Mouse (Mus musculus) heart, postnatal 0 days (tissue): ENCODE results near the gene Dnajb6. TPM values are rescaled to one million over a fixed set of nuclear protein-coding genes. Genes with fewer than 3 reads are reported as not detected.

Source experiments
- ATAC-seq: fragments of 200-750 bp; cut with Nextera tagmentation; 2 replicates; pipeline ENCODE4 v1.8.0; 2017; ENCODE audit warnings: low read depth, moderate number of reproducible peaks, moderate library complexity; ENCODE audit not compliant: insufficient read depth
- DNase-seq: peaks from one replicate; pipeline ENCODE4 v3.0.0-alpha.2; 2016; ENCODE audit warnings: low spot score
- H3K27ac ChIP-seq: fragments of 300-500 bp; sonication (generic); 2 replicates; pipeline ENCODE4 v1.5.1; 2014; ENCODE audit warnings: low read depth, mild to moderate bottlenecking
- H3K27me3 ChIP-seq: fragments of 300-500 bp; sonication (generic); 2 replicates; pipeline ENCODE4 v1.6.1; 2014; ENCODE audit warnings: low read length, mixed read lengths; ENCODE audit not compliant: control insufficient read depth, insufficient read depth
- H3K36me3 ChIP-seq: fragments of 300-500 bp; sonication (generic); replicated peaks from 2 replicates; pipeline ENCODE4 v1.6.1; 2014; ENCODE audit warnings: low read length, mixed read lengths; ENCODE audit not compliant: control insufficient read depth, insufficient read depth
- H3K4me1 ChIP-seq: fragments of 300-500 bp; sonication (generic); 2 replicates; pipeline ENCODE4 v1.6.1; 2014; ENCODE audit warnings: antibody characterized with exemption; ENCODE audit not compliant: control insufficient read depth, insufficient read depth
- H3K4me2 ChIP-seq: fragments of 300-500 bp; sonication (generic); 2 replicates; pipeline ENCODE4 v1.6.1; 2014; ENCODE audit warnings: low read depth, mild to moderate bottlenecking, low read length, moderate library complexity
- H3K4me3 ChIP-seq: fragments of 300-500 bp; sonication (generic); 2 replicates; pipeline ENCODE4 v1.5.1; 2014; ENCODE audit warnings: low read depth, low read length
- H3K9ac ChIP-seq: fragments of 300-500 bp; sonication (generic); replicated peaks from 2 replicates; pipeline ENCODE4 v1.6.1; 2014; ENCODE audit warnings: low read depth, low read length, mixed read lengths
- H3K9me3 ChIP-seq: fragments of 300-500 bp; sonication (generic); replicated peaks from 2 replicates; pipeline ENCODE4 v1.6.1; 2016; ENCODE audit warnings: low read length; ENCODE audit not compliant: control insufficient read depth
- CTCF ChIP-seq: IDR thresholded peaks from 2 replicates; pipeline ENCODE4 v1.5.1; 2016; ENCODE audit warnings: antibody characterized with exemption, control low read depth, low read depth
- EP300 ChIP-seq: IDR thresholded peaks from 2 replicates; pipeline ENCODE4 v1.6.1; 2016; ENCODE audit warnings: antibody characterized with exemption, low read depth
- WGBS: fragments of 180-500 bp; shearing (Covaris S2); extraction: QIAGEN DNeasy Blood & Tissue Kit; methylation state at CpG from one replicate; pipeline ENCODE4 v1.1.7; 2014; 5-methylcytosine and 5-hydroxymethylcytosine counted together
- polyA plus RNA-seq: library from polyadenylated mRNA; unstranded; fragments of >200 nt; fragmentation: Nextera tagmentation; extraction: Ambion mirVana; gene quantifications from 2 replicates; pipeline ENCODE4 v1.2.1, GENCODE M21; 2015
- total RNA-seq: library from RNA; depleted of rRNA; stranded (reverse); fragments of >200 nt; gene quantifications from 2 replicates; pipeline ENCODE4 v1.2.3, GENCODE M21; 2014; ENCODE audit warnings: low replicate concordance

Gene Dnajb6
- total and polyA plus RNA-seq, 2 experiments from 2014 or later = 37.2 to 88.6 TPM

- 85% methylated on average over 1 of the region's 1 CpGs for WGBS
- Histone ChIP-seq H3K4me1 (no peaks in the 10 kb centered on the region), H3K27ac (no peak overlapping the region), H3K36me3 (no peaks in the 10 kb centered on the region), H3K9me3 (no peaks in the 10 kb centered on the region), H3K27me3 (no peaks in the 10 kb centered on the region), H3K9ac (no peak overlapping the region), H3K4me2 (no peak overlapping the region), H3K4me3 (no peak overlapping the region)
- ATAC-seq (no peak), DNase-seq (no peak)
- TF ChIP-seq EP300 (no peak), CTCF (no peak)
Measured at GRCm38 (mm10) chr5:29853035-29853434, 117.5 kb downstream of the Dnajb6 start.

DNA sequence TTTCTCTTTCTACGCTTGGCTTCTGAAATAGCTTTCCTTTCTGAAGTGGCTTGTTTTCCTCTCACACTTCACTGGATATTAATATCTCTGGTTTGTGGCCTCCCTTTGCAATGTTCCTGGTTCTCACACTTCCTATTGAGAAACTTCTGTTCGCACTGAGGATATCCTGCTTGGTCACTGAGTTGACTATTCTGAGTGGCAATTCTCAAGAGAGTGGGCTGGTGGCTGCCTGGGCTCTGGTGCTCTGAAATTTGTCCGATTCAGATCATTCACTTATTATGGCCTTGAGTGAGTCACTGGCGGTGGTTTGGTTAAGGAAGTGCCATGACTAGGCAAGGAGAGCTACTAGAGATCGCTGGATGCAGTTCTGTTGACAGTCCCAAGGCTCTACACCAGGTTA, 118.9 kb downstream of the Dnajb6 start:
- 60% methylated on average over 5 of the region's 5 CpGs for WGBS
- Histone ChIP-seq H3K27ac (peak overlapping the region; percentile 40; the same call in 1 of the 2 replicates), H3K27me3 (no peaks in the 10 kb centered on the region), H3K9me3 (no peaks in the 10 kb centered on the region), H3K9ac (no peak overlapping the region), H3K4me1 (no peaks in the 10 kb centered on the region), H3K4me2 (no peak overlapping the region), H3K36me3 (no peaks in the 10 kb centered on the region), H3K4me3 (no peak overlapping the region)
- ATAC-seq = no peak
- DNase-seq = peak; percentile 11
- TF ChIP-seq CTCF (no peak), EP300 (no peak)

- H3K4me3 ChIP-seq = no peak overlapping the region
- no peaks in the 10 kb centered on the region for H3K4me1 ChIP-seq
- no peak for TF ChIP-seq CTCF
- TF ChIP-seq EP300 = no peak
- WGBS = 60% methylated on average over 1 of the region's 1 CpGs
- no peak overlapping the region for H3K9ac ChIP-seq
- ATAC-seq (no peak), DNase-seq (no peak)
- no peaks in the 10 kb centered on the region for H3K36me3 ChIP-seq
- H3K27ac ChIP-seq = peak overlapping the region; percentile 40; the same call in 1 of the 2 replicates
- no peak overlapping the region for H3K4me2 ChIP-seq
- no peaks in the 10 kb centered on the region for H3K9me3 ChIP-seq
- H3K27me3 ChIP-seq = no peaks in the 10 kb centered on the region
Measured at GRCm38 (mm10) chr5:29854971-29855370, 119.5 kb downstream of the Dnajb6 start.

DNA sequence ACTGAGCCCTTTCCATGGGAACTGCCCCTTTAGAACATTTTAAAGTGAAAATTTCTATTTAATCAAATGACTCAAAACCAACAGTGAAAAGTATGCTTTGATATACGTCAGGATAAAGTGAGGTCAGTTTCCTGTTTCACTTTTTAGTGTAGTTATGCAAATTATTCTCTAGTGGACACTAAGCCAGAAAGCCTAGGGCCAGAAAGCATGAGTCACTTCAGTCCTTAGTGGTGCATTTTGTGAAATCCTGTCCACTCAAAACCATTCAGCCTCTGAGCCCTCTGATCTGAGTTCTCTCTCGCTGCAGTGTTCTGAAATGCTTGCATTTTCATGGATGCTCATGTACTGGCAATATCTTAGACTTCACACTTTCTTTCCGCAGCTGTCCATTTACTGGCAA, 126.0 kb downstream of the Dnajb6 start:
- H3K36me3 ChIP-seq = no peaks in the 10 kb centered on the region
- ATAC-seq (no peak; the same call in 1 of the 2 replicates), DNase-seq (peak; percentile 40)
- no peak overlapping the region for H3K4me3 ChIP-seq
- WGBS = 60% methylated on average over 3 of the region's 3 CpGs
- no peak overlapping the region for H3K27ac ChIP-seq
- H3K4me1 ChIP-seq = peaks cover 13% of the 10 kb centered on the region; the same call in 1 of the 2 replicates
- no peaks in the 10 kb centered on the region for H3K9me3 ChIP-seq
- no peak overlapping the region for H3K9ac ChIP-seq
- TF ChIP-seq EP300 (no peak), CTCF (no peak)
- H3K27me3 ChIP-seq = no peaks in the 10 kb centered on the region
- no peak overlapping the region for H3K4me2 ChIP-seq

- H3K4me3 ChIP-seq = no peak overlapping the region
- H3K4me2 ChIP-seq = no peak overlapping the region
- no peak for ATAC-seq
- TF ChIP-seq CTCF (no peak), EP300 (no peak)
- H3K36me3 ChIP-seq = no peaks in the 10 kb centered on the region
- no peak overlapping the region for H3K27ac ChIP-seq
- H3K4me1 ChIP-seq = peaks cover 13% of the 10 kb centered on the region; the same call in 1 of the 2 replicates
- no peak overlapping the region for H3K9ac ChIP-seq
- H3K27me3 ChIP-seq = no peaks in the 10 kb centered on the region
- WGBS = 93% methylated on average over 5 of the region's 5 CpGs
- no peak for DNase-seq
- H3K9me3 ChIP-seq = no peaks in the 10 kb centered on the region
Measured at GRCm38 (mm10) chr5:29862388-29862787, 126.9 kb downstream of the Dnajb6 start.

DNA sequence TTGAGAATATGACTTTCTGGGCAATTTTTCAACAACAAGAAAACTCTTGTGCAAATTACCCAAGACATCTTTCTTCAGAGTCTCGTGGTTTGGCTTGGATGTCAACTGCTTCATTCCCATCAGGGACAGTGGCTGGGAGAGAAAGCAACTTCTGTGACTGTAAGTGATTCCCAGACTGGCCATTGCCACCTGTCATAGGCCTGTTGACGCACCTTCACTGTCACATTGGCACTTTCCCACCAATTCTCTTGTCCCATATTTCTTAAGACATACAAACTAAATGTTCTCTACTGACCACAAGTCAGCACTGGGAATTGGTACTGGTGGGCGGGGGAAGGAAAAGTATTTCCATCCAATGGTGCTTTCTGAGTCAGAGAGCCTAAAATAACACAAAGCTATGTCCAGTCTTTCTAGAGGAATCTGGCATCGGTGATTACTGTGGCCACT, 128.8 kb downstream of the Dnajb6 start:
- no peaks in the 10 kb centered on the region for H3K27me3 ChIP-seq
- ATAC-seq = peak; percentile 75
- peaks cover 13% of the 10 kb centered on the region; the same call in 1 of the 2 replicates for H3K4me1 ChIP-seq
- 51% methylated on average over 4 of the region's 4 CpGs for WGBS
- peak overlapping the region; percentile 72 for H3K27ac ChIP-seq
- H3K9ac ChIP-seq = no peak overlapping the region
- H3K9me3 ChIP-seq = no peaks in the 10 kb centered on the region
- no peak overlapping the region for H3K4me2 ChIP-seq
- no peaks in the 10 kb centered on the region for H3K36me3 ChIP-seq
- no peak for TF ChIP-seq EP300
- TF ChIP-seq CTCF = no peak
- H3K4me3 ChIP-seq = no peak overlapping the region
- peak; percentile 77 for DNase-seq
